Mouse (Mus musculus) heart, adult 2 months (tissue): ENCODE data around the gene Atp1a4.

Experiments
- CTCF ChIP-seq: fragments of 200-600 bp; IDR thresholded peaks from 2 replicates; pipeline ENCODE4 v1.8.1; 2022; ENCODE audit warnings: antibody characterized with exemption, mild to moderate bottlenecking, moderate library complexity
- EP300 ChIP-seq: fragments of 200-500 bp; IDR thresholded peaks from 2 replicates; pipeline ENCODE4 v1.6.1; 2011; ENCODE audit warnings: low read depth, low read length, control low read depth; ENCODE audit not compliant: insufficient read depth
- POLR2A ChIP-seq: fragments of 200-500 bp; IDR thresholded peaks from 2 replicates; pipeline ENCODE4 v1.6.1; 2011; ENCODE audit warnings: mild to moderate bottlenecking, low read depth, low read length, control low read depth; ENCODE audit not compliant: insufficient read depth

- no peak for TF ChIP-seq POLR2A
- TF ChIP-seq CTCF: no peak
- no peak for TF ChIP-seq EP300
Measured at GRCm38 (mm10) chr1:172198316-172198715, 59.9 kb downstream of the Atp1a4 start.
